Mouse (Mus musculus) megakaryocyte, embryonic 14.5 days (primary cell): ENCODE measurements at regions not wholly inside any gene's neighbourhood (a gene's known extent, or its start where the extent isn't known, plus 50 kb on each side); places are given as distances from the start of the nearest gene placed in this dataset.

Experiments
- FLI1 ChIP-seq: IDR thresholded peaks from 2 replicates; pipeline ENCODE4 v1.6.1; 2012; ENCODE audit warnings: low read length, inconsistent platforms, mixed read lengths
- GATA1 ChIP-seq: IDR thresholded peaks from 3 replicates; pipeline ENCODE4 v1.6.1; 2012; ENCODE audit warnings: mixed read lengths, low read length, inconsistent platforms, borderline replicate concordance

- TF ChIP-seq GATA1, result no peak
- TF ChIP-seq FLI1, result no peak
Measured at GRCm38 (mm10) chr8:92174106-92174505, 183.3 kb upstream of the Irx5 start.
